Mouse (Mus musculus): Measurements from ENCODE around the gene Tnfrsf21. TPM values are rescaled to one million over a fixed set of nuclear protein-coding genes. Genes with fewer than 3 reads are reported as not detected.

Gene Tnfrsf21
- 1 to 10 TPM in 1 of 2 experiments, under 1 TPM in 1; 0.41 to 1.7 TPM for polyA plus RNA-seq (2012; fragmentation: generic; extraction: Trizol)

DNA sequence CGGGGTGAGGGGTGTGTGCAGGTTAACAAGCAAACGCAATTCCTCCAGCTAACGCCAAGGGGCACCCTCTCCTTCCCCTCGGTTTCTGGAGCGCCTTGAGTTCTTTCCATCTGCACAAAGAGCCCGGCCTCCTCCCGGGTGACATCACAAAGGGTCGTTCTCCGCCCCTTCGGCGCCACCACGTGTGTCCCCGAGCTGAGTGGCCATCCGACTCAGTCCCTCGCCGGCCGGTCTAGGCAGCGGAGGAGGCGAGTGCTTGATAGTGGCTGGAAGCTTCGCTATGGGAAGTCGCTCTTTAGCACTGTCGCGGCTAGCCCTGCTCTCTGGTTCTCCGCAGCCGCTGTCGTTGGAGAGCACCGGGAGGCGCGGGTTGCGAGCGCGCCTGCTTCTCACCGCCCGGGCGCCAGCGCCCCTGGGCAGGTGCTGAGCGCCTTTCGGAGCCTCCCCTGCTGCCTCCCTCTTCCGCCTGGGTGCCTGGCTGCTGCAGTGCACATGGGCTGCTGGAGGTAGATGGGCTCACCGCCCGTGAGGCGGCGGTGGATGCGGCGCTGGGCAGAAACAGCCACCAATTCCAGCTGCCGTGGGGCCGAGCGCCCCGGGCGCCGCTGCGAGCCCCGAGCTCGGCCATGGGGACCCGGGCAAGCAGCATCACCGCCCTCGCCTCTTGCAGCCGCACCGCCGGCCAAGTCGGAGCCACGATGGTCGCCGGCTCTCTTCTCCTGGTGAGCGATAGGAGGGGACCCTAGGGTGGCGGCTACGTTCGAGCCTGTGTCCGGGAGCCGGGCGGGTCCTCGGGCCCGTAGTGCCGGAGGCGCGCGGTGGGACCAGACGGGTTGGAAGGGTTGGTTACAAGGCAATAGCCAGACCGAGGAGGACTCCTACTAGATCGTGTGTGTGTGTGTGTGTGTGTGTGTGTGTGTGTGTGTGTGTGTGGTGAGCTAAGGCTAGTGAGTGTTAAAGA is at the start of gene Tnfrsf21:
TSS of gene Tnfrsf21 (plus strand) at position 185 of the 961 bp plus-strand sequence.

Other genes with a start within 250 kb of the Tnfrsf21 start
- 1 to 10 TPM in 1 of 2 experiments, under 1 TPM in 1; 0.22 to 1.8 TPM for gene Cd2ap, start 139.9 kb upstream of the Tnfrsf21 start, polyA plus RNA-seq (2012; fragmentation: generic; extraction: Trizol)

Data from C3H10T1/2 (cell line).